Mouse (Mus musculus): Measurements from ENCODE around the gene Kdsr. TPM values are rescaled to one million over a fixed set of nuclear protein-coding genes. Genes with fewer than 3 reads are reported as not detected.

Gene Kdsr
- polyA plus RNA-seq, 2 experiments, result 1.3 to 4.0 TPM

DNA sequence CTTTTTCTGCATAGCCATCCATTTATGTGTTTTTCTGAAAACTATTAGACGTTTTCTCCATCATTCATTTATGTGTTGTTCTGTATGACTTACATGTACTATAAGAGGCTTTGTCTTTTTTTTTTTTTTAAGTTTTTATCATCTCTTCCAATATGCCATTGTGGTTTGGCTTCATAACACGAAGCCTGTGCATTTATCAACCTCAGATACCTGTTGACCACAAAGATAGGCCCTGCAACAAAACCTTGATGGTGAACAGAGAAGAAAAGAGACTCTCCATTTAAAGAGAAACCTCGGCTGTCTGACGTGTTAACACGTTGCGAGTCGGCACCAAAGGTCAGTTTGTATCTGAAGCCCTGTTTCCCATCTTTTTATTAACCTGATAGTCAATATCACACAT lies 49.3 kb downstream of the Kdsr start:
- no peak for DNase-seq (ENCODE audit: low read depth in 3 of 3, low spot score in 3 of 3)
- no peak overlapping the region for H3K4me2 ChIP-seq (ENCODE audit: low read depth)
- H3K36me3 ChIP-seq (replicated peaks; ENCODE audit: control insufficient read depth, insufficient read depth, low read depth), result no peaks in the 10 kb centered on the region
- no peak overlapping the region for H3K9ac ChIP-seq (replicated peaks)
- 19% methylated on average over 7 of the region's 7 CpGs for WGBS (ENCODE audit: insufficient replicate concordance)
- H3K4me1 ChIP-seq (replicated peaks; ENCODE audit: control insufficient read depth in 2 of 2, insufficient read depth in 2 of 2, low read length in 1 of 2), result peaks cover 0 to 10% of the 10 kb centered on the region in 2 experiments; a peak in 2 of 4 replicates
- no peak overlapping the region for H3K4me3 ChIP-seq (ENCODE audit: insufficient read depth in 1 of 2, low read depth in 2 of 2, low read length in 2 of 2)
- no peak for TF ChIP-seq CTCF (IDR thresholded peaks at IDR 0.05; ENCODE audit: low read depth)
- no peak for TF ChIP-seq EP300 (IDR thresholded peaks at IDR 0.05; ENCODE audit: low read depth)
- no peaks in the 10 kb centered on the region for H3K9me3 ChIP-seq (ENCODE audit: control insufficient read depth, low read length)
- peaks cover 28% of the 10 kb centered on the region for H3K27me3 ChIP-seq (ENCODE audit: control insufficient read depth, insufficient read depth, low read length)
- no peak overlapping the region for H3K27ac ChIP-seq
- ATAC-seq (ENCODE audit: insufficient read depth), result no peak

DNA sequence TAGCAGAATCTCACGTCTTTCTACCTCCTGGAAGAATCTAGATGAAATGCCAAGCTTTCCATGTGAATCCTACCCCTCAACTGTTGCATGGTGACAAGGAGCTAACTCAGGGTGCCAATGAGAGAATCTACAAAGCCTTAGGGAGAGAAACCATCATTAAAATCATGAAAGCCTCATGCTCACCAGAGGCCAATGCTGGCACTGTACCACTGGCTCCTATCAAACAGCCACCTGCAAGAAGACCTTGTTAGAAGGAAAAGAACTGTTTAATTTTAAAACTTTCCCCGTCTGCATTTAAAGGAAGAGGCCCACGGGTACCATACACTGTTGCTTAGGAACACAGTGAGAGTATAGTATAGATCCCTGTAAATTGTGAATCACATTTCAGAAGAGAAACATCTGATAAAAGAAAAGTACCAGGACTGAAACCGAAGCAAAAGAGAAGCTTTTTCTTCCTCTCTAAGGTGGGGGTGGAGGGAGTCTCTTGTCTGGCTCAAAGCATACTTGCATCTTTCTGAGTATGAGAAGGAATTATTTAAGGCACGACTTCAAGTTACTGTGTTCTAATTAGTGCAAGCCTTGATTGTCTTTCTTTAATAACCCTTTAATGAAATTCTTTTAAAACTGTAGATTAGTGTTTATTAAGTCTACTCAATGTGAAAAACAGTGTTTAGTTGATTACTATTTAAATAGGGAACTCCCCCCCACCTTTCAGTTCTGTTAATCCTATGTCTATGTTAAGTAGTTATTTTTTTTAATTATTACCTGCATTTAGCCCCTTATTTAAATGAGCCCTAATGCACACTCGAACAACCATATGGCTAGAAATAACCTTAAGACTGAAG lies 52.3 kb downstream of the Kdsr start:
- no peak for DNase-seq (ENCODE audit: low read depth in 3 of 3, low spot score in 3 of 3)
- Histone ChIP-seq H3K4me2 (ENCODE audit: low read depth) (no peak overlapping the region), H3K9me3 (ENCODE audit: control insufficient read depth, low read length) (no peaks in the 10 kb centered on the region), H3K4me3 (ENCODE audit: insufficient read depth in 1 of 2, low read depth in 2 of 2, low read length in 2 of 2) (no peak overlapping the region), H3K27me3 (ENCODE audit: control insufficient read depth, insufficient read depth, low read length) (peaks cover 6% of the 10 kb centered on the region), H3K9ac (replicated peaks) (no peak overlapping the region), H3K27ac (no peak overlapping the region), H3K4me1 (replicated peaks; ENCODE audit: control insufficient read depth in 2 of 2, insufficient read depth in 2 of 2, low read length in 1 of 2) (peaks cover 0 to 2% of the 10 kb centered on the region in 2 experiments; a peak in 1 of 4 replicates), H3K36me3 (replicated peaks; ENCODE audit: control insufficient read depth, insufficient read depth, low read depth) (no peaks in the 10 kb centered on the region)
- 52% methylated on average over 6 of the region's 6 CpGs for WGBS (ENCODE audit: insufficient replicate concordance)
- ATAC-seq (ENCODE audit: insufficient read depth), result no peak
- TF ChIP-seq EP300 (IDR thresholded peaks at IDR 0.05; ENCODE audit: low read depth) (no peak), CTCF (IDR thresholded peaks at IDR 0.05; ENCODE audit: low read depth) (no peak)

- TF ChIP-seq CTCF (IDR thresholded peaks at IDR 0.05; ENCODE audit: low read depth) (no peak), EP300 (IDR thresholded peaks at IDR 0.05; ENCODE audit: low read depth) (no peak)
- Histone ChIP-seq H3K4me1 (replicated peaks; ENCODE audit: control insufficient read depth in 2 of 2, insufficient read depth in 2 of 2, low read length in 1 of 2) (no peaks in the 10 kb centered on the region), H3K9me3 (ENCODE audit: control insufficient read depth, low read length) (no peaks in the 10 kb centered on the region), H3K27ac (no peak overlapping the region), H3K4me3 (ENCODE audit: insufficient read depth in 1 of 2, low read depth in 2 of 2, low read length in 2 of 2) (no peak overlapping the region), H3K27me3 (ENCODE audit: control insufficient read depth, insufficient read depth, low read length) (no peaks in the 10 kb centered on the region), H3K9ac (replicated peaks) (no peak overlapping the region), H3K4me2 (ENCODE audit: low read depth) (no peak overlapping the region), H3K36me3 (replicated peaks; ENCODE audit: control insufficient read depth, insufficient read depth, low read depth) (no peaks in the 10 kb centered on the region)
- ATAC-seq (ENCODE audit: insufficient read depth), result no peak
- WGBS (ENCODE audit: insufficient replicate concordance), result 33% methylated on average over 3 of the region's 3 CpGs
- no peak for DNase-seq (ENCODE audit: low read depth in 3 of 3, low spot score in 3 of 3)
Observed at GRCm38 (mm10) chr1:106703183-106703582, 56.3 kb downstream of the Kdsr start.

GRCm38 (mm10) chr1:106702471-106703175 lies 56.9 kb downstream of the Kdsr start:
- DNase-seq (ENCODE audit: low read depth in 3 of 3, low spot score in 3 of 3) (no peak), ATAC-seq (ENCODE audit: insufficient read depth) (no peak)
- Histone ChIP-seq H3K4me3 (ENCODE audit: insufficient read depth in 1 of 2, low read depth in 2 of 2, low read length in 2 of 2) (no peak overlapping the region), H3K27ac (no peak overlapping the region), H3K36me3 (replicated peaks; ENCODE audit: control insufficient read depth, insufficient read depth, low read depth) (no peaks in the 10 kb centered on the region), H3K27me3 (ENCODE audit: control insufficient read depth, insufficient read depth, low read length) (no peaks in the 10 kb centered on the region), H3K4me1 (replicated peaks; ENCODE audit: control insufficient read depth in 2 of 2, insufficient read depth in 2 of 2, low read length in 1 of 2) (no peaks in the 10 kb centered on the region), H3K9me3 (ENCODE audit: control insufficient read depth, low read length) (no peaks in the 10 kb centered on the region), H3K9ac (replicated peaks) (no peak overlapping the region), H3K4me2 (ENCODE audit: low read depth) (no peak overlapping the region)
- WGBS (ENCODE audit: insufficient replicate concordance), result 53% methylated on average over 4 of the region's 4 CpGs
- no peak for TF ChIP-seq EP300 (IDR thresholded peaks at IDR 0.05; ENCODE audit: low read depth)
- no peak for TF ChIP-seq CTCF (IDR thresholded peaks at IDR 0.05; ENCODE audit: low read depth)

DNA sequence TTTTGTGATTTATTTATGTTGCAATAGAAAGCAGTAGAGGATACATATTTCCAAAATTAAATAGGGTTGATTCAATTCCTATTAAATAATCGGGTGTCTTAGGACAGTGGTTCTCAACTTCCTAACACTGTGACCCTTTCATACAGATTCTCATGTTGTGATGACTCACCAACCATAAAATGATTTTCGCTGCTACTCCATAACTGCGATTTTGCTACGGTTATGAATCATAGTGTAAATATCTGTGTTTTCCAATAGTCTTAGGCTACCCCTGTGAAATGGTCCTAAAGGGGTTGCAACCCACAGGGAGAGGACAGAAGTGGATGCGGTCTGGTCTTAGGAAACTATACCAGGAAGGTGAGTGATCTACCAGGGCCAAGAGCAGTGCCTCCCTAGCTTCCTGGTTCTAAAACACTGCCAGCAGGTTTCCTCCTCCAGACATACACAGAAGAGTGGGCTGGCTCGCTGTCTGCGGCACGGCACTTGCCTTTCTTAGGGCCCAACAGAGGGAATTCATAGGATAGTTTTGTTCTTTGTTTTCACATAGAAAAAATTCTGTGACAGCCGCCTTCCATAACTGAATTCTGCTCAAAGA lies 58.9 kb downstream of the Kdsr start:
- WGBS (ENCODE audit: insufficient replicate concordance), result 73% methylated on average over 9 of the region's 9 CpGs
- Histone ChIP-seq H3K4me1 (replicated peaks; ENCODE audit: control insufficient read depth in 2 of 2, insufficient read depth in 2 of 2, low read length in 1 of 2) (no peaks in the 10 kb centered on the region), H3K9ac (replicated peaks) (no peak overlapping the region), H3K27ac (no peak overlapping the region), H3K4me3 (ENCODE audit: insufficient read depth in 1 of 2, low read depth in 2 of 2, low read length in 2 of 2) (no peak overlapping the region), H3K27me3 (ENCODE audit: control insufficient read depth, insufficient read depth, low read length) (no peaks in the 10 kb centered on the region), H3K36me3 (replicated peaks; ENCODE audit: control insufficient read depth, insufficient read depth, low read depth) (no peaks in the 10 kb centered on the region), H3K4me2 (ENCODE audit: low read depth) (no peak overlapping the region), H3K9me3 (ENCODE audit: control insufficient read depth, low read length) (no peaks in the 10 kb centered on the region)
- TF ChIP-seq EP300 (IDR thresholded peaks at IDR 0.05; ENCODE audit: low read depth) (no peak), CTCF (IDR thresholded peaks at IDR 0.05; ENCODE audit: low read depth) (no peak)
- ATAC-seq (ENCODE audit: insufficient read depth) (no peak), DNase-seq (ENCODE audit: low read depth in 3 of 3, low spot score in 3 of 3) (no peak)
